Mouse (Mus musculus) heart, embryonic 16.5 days (tissue): ENCODE results near the gene Fat3. TPM values are rescaled to one million over a fixed set of nuclear protein-coding genes. Genes with fewer than 3 reads are reported as not detected.

Experiments
- ATAC-seq: fragments of 200-750 bp; cut with Nextera tagmentation; replicated peaks from 2 replicates; pipeline ENCODE4 v1.8.0; 2017; ENCODE audit warnings: moderate number of reproducible peaks; ENCODE audit not compliant: insufficient read depth, low FRiP score; ENCODE audit errors: extremely low read depth
- H3K27ac ChIP-seq: fragments of 300-500 bp; sonication (generic); 2 replicates; pipeline ENCODE4 v1.5.1; 2014; ENCODE audit warnings: mild to moderate bottlenecking, low read length, control low read depth, moderate library complexity
- H3K27me3 ChIP-seq: fragments of 300-500 bp; sonication (generic); 2 replicates; pipeline ENCODE4 v1.6.1; 2014; ENCODE audit warnings: low read length, mixed read lengths; ENCODE audit not compliant: control insufficient read depth, insufficient read depth
- H3K36me3 ChIP-seq: fragments of 300-500 bp; sonication (generic); 2 replicates; pipeline ENCODE4 v1.6.1; 2014; ENCODE audit not compliant: control insufficient read depth, insufficient read depth
- H3K4me1 ChIP-seq: fragments of 300-500 bp; sonication (generic); 2 replicates; pipeline ENCODE4 v1.6.1; 2014; ENCODE audit warnings: low read length, mixed read lengths; ENCODE audit not compliant: control insufficient read depth, insufficient read depth
- H3K4me2 ChIP-seq: fragments of 300-500 bp; sonication (generic); 2 replicates; pipeline ENCODE4 v1.6.1; 2014; ENCODE audit warnings: low read depth, mild to moderate bottlenecking, control low read depth, low read length
- H3K4me3 ChIP-seq: fragments of 300-500 bp; sonication (generic); 2 replicates; pipeline ENCODE4 v1.5.1; 2014; ENCODE audit warnings: mild to moderate bottlenecking, control low read depth, low read length
- H3K9ac ChIP-seq: fragments of 300-500 bp; sonication (generic); 2 replicates; pipeline ENCODE4 v1.6.1; 2014; ENCODE audit warnings: low read length, control low read depth
- H3K9me3 ChIP-seq: fragments of 300-500 bp; sonication (generic); replicated peaks from 2 replicates; pipeline ENCODE4 v1.6.1; 2016; ENCODE audit warnings: low read length; ENCODE audit not compliant: control insufficient read depth
- WGBS: fragments of 180-500 bp; shearing (Covaris S2); extraction: QIAGEN DNeasy Blood & Tissue Kit; methylation state at CpG from one replicate; pipeline ENCODE4 v1.1.7; 2014; 5-methylcytosine and 5-hydroxymethylcytosine counted together
- polyA plus RNA-seq: library from polyadenylated mRNA; unstranded; fragments of >200 nt; fragmentation: Nextera tagmentation; extraction: Ambion mirVana; gene quantifications from 2 replicates; pipeline ENCODE4 v1.2.1, GENCODE M21; 2015

The Fat3 gene
- polyA plus RNA-seq, 1 experiment from 2014 or later: 0.76 TPM

GRCm38 (mm10) chr9:16461491-16461890 is 39.6 kb downstream of the Fat3 start:
- no peaks in the 10 kb centered on the region for H3K27me3 ChIP-seq
- H3K9me3 ChIP-seq: no peaks in the 10 kb centered on the region
- no peak overlapping the region for H3K4me3 ChIP-seq
- 71% methylated on average over 3 of the region's 3 CpGs for WGBS
- no peak overlapping the region for H3K27ac ChIP-seq
- no peak overlapping the region for H3K9ac ChIP-seq
- no peak for ATAC-seq
- H3K36me3 ChIP-seq: no peaks in the 10 kb centered on the region
- no peak overlapping the region for H3K4me2 ChIP-seq
- peaks cover 3% of the 10 kb centered on the region for H3K4me1 ChIP-seq

- ATAC-seq: no peak
- 43% methylated on average over 2 of the region's 2 CpGs for WGBS
Measured at GRCm38 (mm10) chr9:16460591-16460990, 40.5 kb downstream of the Fat3 start.

GRCm38 (mm10) chr9:16441930-16442329 is 59.2 kb downstream of the Fat3 start:
- Histone ChIP-seq H3K27me3 (no peaks in the 10 kb centered on the region), H3K27ac (peak overlapping the region; percentile 82), H3K4me3 (0 out of 2 replicates have a peak overlapping the region, but pooled peaks have one; percentile 8), H3K9me3 (no peaks in the 10 kb centered on the region), H3K36me3 (no peaks in the 10 kb centered on the region), H3K9ac (no peak overlapping the region), H3K4me1 (peaks cover 25% of the 10 kb centered on the region), H3K4me2 (peak overlapping the region; percentile 40; the same call in 1 of the 2 replicates)
- 31% methylated on average over 4 of the region's 4 CpGs for WGBS
- peak; percentile 87 for ATAC-seq

More at GRCm38 (mm10) chr9:16460591-16460990, 40.5 kb downstream of the Fat3 start:
- no peak overlapping the region for H3K9ac ChIP-seq
- no peak overlapping the region for H3K4me2 ChIP-seq
- H3K9me3 ChIP-seq: no peaks in the 10 kb centered on the region
- no peak overlapping the region for H3K27ac ChIP-seq
- no peak overlapping the region for H3K4me3 ChIP-seq
- H3K36me3 ChIP-seq: no peaks in the 10 kb centered on the region
- H3K4me1 ChIP-seq: peaks cover 3% of the 10 kb centered on the region
- H3K27me3 ChIP-seq: no peaks in the 10 kb centered on the region

GRCm38 (mm10) chr9:16440638-16441037 is 60.4 kb downstream of the Fat3 start:
- WGBS: 77% methylated on average over 6 of the region's 6 CpGs
- Histone ChIP-seq H3K27ac (no peak overlapping the region), H3K36me3 (no peaks in the 10 kb centered on the region), H3K4me3 (no peak overlapping the region), H3K4me1 (peaks cover 25% of the 10 kb centered on the region), H3K9me3 (no peaks in the 10 kb centered on the region), H3K4me2 (no peak overlapping the region), H3K9ac (no peak overlapping the region), H3K27me3 (no peaks in the 10 kb centered on the region)
- no peak for ATAC-seq

GRCm38 (mm10) chr9:16439941-16440340 is 61.1 kb downstream of the Fat3 start:
- no peak for ATAC-seq
- Histone ChIP-seq H3K27ac (peak overlapping the region; percentile 53), H3K9ac (no peak overlapping the region), H3K4me3 (no peak overlapping the region), H3K9me3 (no peaks in the 10 kb centered on the region), H3K36me3 (no peaks in the 10 kb centered on the region), H3K27me3 (no peaks in the 10 kb centered on the region), H3K4me2 (peak overlapping the region; percentile 20; the same call in 1 of the 2 replicates), H3K4me1 (peaks cover 25% of the 10 kb centered on the region)
- 24% methylated on average over 3 of the region's 3 CpGs for WGBS

GRCm38 (mm10) chr9:16437805-16438204 is 63.3 kb downstream of the Fat3 start:
- no peak for ATAC-seq
- H3K4me3 ChIP-seq: no peak overlapping the region
- H3K9me3 ChIP-seq: no peaks in the 10 kb centered on the region
- H3K4me2 ChIP-seq: no peak overlapping the region
- no peaks in the 10 kb centered on the region for H3K27me3 ChIP-seq
- no peak overlapping the region for H3K27ac ChIP-seq
- WGBS: 52% methylated on average over 5 of the region's 5 CpGs
- no peaks in the 10 kb centered on the region for H3K36me3 ChIP-seq
- no peak overlapping the region for H3K9ac ChIP-seq
- H3K4me1 ChIP-seq: peaks cover 23% of the 10 kb centered on the region

GRCm38 (mm10) chr9:16428589-16428988 is 72.5 kb downstream of the Fat3 start:
- Histone ChIP-seq H3K4me3 (no peak overlapping the region), H3K4me1 (no peaks in the 10 kb centered on the region), H3K4me2 (no peak overlapping the region), H3K9ac (no peak overlapping the region), H3K9me3 (no peaks in the 10 kb centered on the region), H3K27me3 (no peaks in the 10 kb centered on the region), H3K36me3 (no peaks in the 10 kb centered on the region), H3K27ac (no peak overlapping the region)
- ATAC-seq: no peak
- 77% methylated on average over 5 of the region's 5 CpGs for WGBS

- Histone ChIP-seq H3K9ac (no peak overlapping the region), H3K36me3 (no peaks in the 10 kb centered on the region), H3K4me1 (no peaks in the 10 kb centered on the region), H3K27ac (no peak overlapping the region), H3K9me3 (no peaks in the 10 kb centered on the region), H3K4me3 (no peak overlapping the region), H3K4me2 (no peak overlapping the region), H3K27me3 (no peaks in the 10 kb centered on the region)
- WGBS: 80% methylated on average over 2 of the region's 2 CpGs
- no peak for ATAC-seq
Measured at GRCm38 (mm10) chr9:16422707-16423106, 78.4 kb downstream of the Fat3 start.

- no peak overlapping the region for H3K9ac ChIP-seq
- no peak overlapping the region for H3K4me2 ChIP-seq
- no peak for ATAC-seq
- no peaks in the 10 kb centered on the region for H3K9me3 ChIP-seq
- no peak overlapping the region for H3K27ac ChIP-seq
- no peak overlapping the region for H3K4me3 ChIP-seq
- H3K36me3 ChIP-seq: no peaks in the 10 kb centered on the region
- 0 out of 2 replicates have a peak, but pooled peaks cover 3% of the 10 kb centered on the region for H3K4me1 ChIP-seq
- no peaks in the 10 kb centered on the region for H3K27me3 ChIP-seq
- WGBS: 63% methylated on average over 3 of the region's 3 CpGs
Measured at GRCm38 (mm10) chr9:16402815-16403214, 98.3 kb downstream of the Fat3 start.
